Mouse (Mus musculus) testis, postnatal 10 days (tissue): ENCODE measurements around the gene Msl1.

Experiments used
- DNase-seq: peaks from one replicate; pipeline ENCODE4 v3.0.0; 2021; ENCODE audit warnings: low spot score

Msl1 gene

DNA sequence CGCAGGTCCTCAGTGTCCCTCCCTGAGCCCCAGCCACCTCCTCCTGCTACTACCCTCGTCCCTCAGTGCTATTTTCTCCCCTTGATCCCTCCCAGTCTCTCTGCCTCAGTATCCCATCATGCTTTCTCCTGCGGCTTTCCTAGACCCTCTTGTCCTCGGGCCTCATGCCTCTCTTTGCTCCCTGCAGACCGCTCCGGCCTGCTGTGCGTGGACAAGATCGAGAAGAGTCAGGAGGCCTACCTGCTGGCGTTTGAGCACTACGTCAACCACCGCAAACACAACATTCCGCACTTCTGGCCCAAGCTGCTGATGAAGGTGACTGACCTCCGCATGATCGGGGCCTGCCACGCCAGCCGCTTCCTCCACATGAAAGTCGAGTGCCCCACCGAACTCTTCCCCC is 31.2 kb upstream of the Msl1 start:
- DNase-seq = no peak

DNA sequence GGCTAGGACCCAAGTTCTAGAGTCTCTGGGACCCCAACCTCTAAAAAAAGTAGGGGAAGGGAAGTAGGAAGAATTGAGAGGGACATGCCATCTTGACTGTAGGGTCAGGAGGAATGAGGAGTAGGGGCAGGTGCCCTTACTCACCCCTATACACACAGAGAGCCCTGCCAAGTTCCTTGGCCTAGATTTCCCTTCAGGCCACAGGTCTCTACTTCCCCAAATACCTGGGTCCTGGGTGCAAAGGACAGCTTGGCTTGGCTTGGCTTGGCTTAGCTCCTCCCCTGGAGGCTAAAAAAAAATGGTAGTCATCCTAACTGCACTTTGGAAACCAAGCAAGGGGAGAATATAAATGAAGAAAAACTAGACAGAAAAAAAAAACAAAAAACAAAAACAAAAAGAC is 30.6 kb upstream of the Msl1 start:
- no peak for DNase-seq

DNA sequence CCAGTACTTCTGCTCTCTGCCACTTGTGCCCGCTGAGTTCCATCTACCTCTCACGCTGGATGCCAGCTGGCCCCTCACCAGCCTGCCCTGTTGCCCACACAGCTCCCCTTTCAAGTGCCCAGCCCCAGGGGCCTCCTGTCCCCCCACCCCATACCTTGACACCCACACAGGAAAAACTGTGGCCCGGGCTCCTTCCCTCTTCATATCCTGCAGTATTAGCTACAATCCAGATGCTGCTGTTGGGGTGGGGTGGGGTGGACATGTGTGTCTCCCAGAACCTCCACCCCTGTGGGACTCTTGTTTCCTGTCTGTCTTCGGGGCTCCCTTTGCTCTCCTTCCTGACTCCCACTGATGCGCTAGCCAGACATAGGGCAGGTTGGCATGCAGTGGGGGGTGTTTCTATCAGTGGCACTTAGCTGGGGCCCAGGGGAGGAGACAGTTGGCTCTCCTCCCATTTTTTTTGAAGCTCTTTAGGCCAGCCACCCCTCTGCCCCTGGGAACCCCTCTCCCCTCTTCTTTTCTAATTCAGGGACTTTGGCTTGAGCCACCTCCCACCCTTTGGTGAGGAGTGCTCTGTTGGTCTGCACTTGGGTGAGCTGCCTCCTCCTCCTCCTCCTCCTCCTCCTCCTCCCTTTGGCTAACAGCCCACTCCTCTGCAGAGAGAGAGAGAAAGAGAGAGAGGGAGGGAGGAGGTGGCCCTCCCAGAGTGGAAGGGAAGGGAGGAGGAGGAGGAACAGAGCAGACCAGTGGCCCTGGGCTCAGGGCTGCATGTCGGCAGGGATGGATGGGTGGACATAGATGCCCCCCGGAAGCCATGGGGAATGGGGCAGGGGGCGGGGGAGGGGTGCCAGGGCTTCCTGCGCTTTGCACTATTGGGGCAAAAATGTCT is 29.7 kb upstream of the Msl1 start:
- DNase-seq = no peak

DNA sequence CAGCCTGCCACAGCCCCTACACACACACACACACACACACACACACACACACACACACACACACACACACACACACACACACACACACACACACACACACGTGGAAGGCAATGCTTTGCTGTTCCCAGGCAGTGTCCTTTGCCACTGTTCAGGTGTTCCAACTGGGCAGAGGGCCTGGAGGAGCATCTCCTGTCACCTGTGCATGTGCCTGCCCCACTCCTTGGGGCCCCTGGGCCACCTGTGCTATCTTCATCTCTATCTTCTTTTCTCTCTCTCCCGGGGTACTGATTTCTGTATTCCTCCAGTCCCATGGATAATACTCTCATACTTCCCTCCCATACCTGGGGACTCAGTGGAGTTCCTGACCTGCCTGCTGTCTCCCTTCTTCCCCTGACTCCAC is 29.0 kb upstream of the Msl1 start:
- no peak for DNase-seq

- no peak for DNase-seq
Observed at GRCm38 (mm10) chr11:98766816-98767215, 28.5 kb upstream of the Msl1 start.

GRCm38 (mm10) chr11:98767276-98767675 is 28.0 kb upstream of the Msl1 start:
- DNase-seq = peak; percentile 68

GRCm38 (mm10) chr11:98767713-98768112 is 27.6 kb upstream of the Msl1 start:
- DNase-seq = no peak

- peak; percentile 66 for DNase-seq
Observed at GRCm38 (mm10) chr11:98768127-98769006, 26.9 kb upstream of the Msl1 start.

DNA sequence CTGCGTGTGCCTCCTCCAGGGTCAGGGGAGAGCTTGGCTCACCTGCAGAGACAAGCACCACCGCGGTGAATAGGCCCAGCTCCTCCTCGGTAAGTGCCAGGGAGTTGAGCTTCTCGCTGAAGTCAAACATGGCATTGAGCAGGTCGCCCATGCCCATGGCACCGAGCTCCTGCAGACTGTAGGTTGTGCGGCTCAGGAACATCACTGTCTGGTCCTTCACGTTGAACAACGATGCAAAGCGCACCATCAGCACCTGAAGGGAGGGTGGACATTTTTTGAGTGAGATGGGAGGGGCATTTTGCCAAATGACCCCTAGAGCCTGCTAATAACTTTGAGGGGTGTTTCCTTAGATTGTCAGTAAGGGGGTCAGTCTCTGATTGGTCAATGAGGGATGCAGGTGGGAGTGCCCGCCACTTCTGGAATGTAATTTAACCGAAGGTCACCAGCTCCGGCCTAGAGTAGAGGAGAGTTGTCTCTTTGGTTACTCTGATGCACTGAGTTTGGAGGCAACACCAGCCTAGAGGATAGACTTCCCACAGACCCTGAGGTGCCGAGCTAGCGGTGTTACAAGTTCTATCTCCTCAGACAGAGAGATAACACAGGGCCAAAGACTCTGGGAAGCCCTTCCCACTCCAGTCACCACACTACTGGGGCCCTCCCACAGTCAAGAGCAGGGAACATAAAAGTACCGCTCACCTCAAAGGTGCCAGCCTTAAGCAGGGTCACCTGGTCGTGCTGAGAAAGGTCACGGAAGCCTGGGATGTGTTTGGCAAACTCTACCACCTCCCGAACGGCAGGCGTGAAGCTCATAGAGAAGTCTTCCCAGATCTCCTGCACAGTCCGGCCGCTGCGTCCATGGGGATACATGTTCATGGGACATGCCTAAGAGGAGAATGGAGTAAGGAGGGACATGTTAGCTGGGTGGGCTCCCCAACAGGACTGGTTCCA is 26.0 kb upstream of the Msl1 start:
- no peak for DNase-seq

DNA sequence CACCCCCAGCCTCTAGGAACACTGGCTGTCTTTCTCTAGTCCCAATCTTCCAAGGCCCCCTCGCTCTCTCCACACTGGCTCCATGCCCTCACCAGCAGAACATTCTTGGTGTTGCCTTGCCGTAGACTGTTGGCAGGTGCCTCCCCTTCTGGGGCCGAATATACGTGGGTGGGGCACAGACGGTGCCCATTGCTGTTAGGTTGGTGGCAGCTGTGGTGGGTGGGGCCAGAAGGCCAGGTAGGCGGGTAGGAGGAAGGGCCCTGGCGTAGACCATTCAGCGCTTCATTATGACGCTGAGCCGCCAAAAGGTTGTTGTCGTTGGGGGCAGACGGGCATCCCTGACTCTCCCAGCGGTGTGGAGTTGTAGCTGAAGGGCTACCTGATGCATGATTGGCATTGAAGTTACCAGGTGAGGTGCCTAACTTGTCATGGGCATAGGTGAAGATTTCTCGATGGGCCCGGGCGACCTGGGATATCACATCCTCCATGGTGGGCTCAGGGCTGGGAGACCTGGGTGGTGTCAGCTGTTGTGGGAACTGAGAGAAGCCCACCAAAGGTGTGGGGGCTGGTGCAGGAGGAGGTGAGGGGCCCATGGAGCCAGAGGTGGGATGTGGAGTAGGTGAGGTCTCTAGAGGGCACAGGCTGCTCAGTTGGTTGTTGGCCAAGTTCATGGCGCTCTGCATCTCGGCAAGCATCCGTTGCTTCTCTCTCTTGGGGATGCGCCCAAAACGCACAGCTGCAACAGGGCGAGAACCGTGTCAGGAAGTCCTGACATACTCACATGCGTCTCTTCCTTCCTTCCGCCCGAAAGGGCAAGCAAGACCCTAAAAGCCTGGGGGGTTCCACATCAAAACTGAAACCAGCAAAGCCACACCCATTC is 25.0 kb upstream of the Msl1 start:
- DNase-seq = no peak

GRCm38 (mm10) chr11:98771131-98771530 is 24.2 kb upstream of the Msl1 start:
- no peak for DNase-seq

DNA sequence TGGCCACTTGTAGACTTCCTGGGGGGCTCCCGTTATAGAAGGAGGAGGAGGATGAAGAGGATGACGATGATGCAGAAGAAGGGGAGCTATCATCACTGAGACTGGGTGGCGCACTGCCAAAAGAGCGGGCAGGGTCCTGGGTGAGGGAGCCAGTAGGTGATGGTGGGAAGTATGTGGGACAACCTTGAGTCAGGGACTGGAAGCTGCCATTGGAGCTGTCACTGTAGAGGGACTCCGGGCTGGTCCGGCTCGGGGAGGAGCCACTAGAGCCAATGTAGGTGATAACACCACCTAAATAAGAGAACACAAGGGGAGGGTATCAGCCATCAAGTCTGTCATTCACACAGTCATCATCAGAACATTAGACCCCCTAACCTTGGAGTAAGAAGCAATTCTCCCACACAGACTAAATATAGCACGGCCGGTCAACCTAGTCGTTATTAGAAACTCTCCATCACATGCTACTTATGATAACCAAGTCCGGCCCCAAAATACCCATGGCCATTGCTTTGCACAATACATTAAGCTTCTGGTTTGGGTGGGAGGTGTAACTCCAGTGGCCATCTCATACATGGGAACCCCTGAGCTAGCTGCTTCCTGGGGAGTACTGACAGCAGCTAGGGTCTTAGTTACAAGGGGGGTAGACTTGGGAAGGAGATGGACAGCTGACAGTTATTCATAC is 23.3 kb upstream of the Msl1 start:
- peak; percentile 82 for DNase-seq

DNA sequence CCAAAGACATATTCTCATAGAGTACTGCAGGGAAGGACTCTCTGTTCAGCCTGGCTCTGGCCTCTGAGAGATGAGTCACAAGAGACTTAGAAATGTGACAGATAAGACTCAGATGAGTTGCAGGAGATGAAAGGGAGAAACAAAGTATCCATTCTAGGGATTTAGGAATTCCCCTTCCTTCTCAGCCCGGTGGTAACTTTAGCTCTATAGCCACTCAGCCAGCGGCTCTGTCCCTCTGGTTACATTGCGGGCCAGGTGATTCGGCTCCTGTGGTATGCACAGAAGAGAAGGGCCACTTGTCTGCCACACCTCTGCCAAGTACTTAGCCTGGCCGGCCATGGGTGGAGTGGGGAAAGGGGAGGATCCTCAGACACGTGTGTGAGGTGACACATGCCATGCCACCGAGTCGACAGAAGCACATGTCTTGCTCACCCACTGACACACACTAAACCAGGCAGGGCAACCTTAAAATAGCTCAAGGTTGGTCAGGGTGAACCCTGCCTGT is 22.6 kb upstream of the Msl1 start:
- DNase-seq = no peak

- peak; percentile 99 for DNase-seq
Observed at GRCm38 (mm10) chr11:98773635-98774295, 21.6 kb upstream of the Msl1 start.

DNA sequence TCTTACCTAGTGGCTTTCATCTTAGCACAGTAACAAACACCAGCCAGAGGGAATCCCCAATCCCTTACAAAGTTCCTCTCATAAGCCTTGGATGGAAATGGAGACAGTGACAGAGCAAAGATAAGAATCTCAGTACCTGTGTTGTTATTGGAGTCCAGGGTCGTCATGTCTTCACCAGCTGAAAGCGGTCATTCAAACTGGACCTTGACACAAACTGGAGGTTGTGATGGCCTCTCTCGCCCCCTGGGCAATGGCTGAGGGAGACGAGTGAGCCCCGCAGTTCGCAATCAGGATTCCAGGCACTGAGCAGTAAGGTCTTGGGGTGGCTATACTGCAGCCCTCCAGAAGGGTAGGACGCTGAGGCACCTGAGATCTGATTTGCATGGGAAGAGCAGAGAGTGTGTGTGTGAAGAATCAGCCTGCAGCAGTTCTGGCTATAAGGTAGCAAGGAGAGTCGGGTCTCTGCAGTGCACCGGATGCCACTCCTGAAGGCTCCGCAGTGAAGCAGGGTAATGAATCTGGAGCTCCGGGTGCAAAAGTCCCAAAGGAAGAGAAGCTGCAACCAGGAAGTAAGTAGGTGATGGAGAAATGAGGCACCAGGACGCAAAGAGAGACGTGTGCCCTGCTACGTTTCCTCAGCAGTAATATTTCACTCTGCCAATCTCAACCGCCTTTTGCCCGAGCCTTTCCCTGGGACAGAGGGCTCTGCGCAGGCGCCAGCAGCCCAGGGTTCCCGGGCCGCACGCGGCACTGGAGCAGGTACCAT is 20.6 kb upstream of the Msl1 start, which contains the start of gene Nr1d1:
Nr1d1 (minus strand) TSS at position 752 of the 766 bp plus-strand sequence.
- DNase-seq = no peak

- peak; percentile 97 for DNase-seq
Observed at GRCm38 (mm10) chr11:98775348-98776051, 19.8 kb upstream of the Msl1 start.

- DNase-seq = no peak
Observed at GRCm38 (mm10) chr11:98776052-98776764, 19.1 kb upstream of the Msl1 start.
